Mouse (Mus musculus) liver, adult 2 months (tissue): ENCODE measurements around the gene Ccdc103. TPM values are rescaled to one million over a fixed set of nuclear protein-coding genes. Genes with fewer than 3 reads are reported as not detected.

Experiments
- DNase-seq: peaks from one replicate; pipeline ENCODE4 v3.0.0-alpha.2; 2011; ENCODE audit warnings: low read depth, low spot score; ENCODE audit errors: extremely low read depth
- H3K27ac ChIP-seq: fragments of 200-500 bp; replicated peaks from 2 replicates; pipeline ENCODE4 v1.5.1; 2012; ENCODE audit warnings: low read depth, mild to moderate bottlenecking, control low read depth, inconsistent platforms, low read length; ENCODE audit not compliant: insufficient read depth
- H3K27me3 ChIP-seq: fragments of 200-500 bp; 2 replicates; pipeline ENCODE4 v1.6.1; 2012; ENCODE audit warnings: mild to moderate bottlenecking, moderate library complexity, low read length, inconsistent platforms; ENCODE audit not compliant: control insufficient read depth, insufficient read depth
- H3K36me3 ChIP-seq: fragments of 200-500 bp; 2 replicates; pipeline ENCODE4 v1.6.1; 2012; ENCODE audit warnings: low read length, inconsistent platforms; ENCODE audit not compliant: control insufficient read depth, insufficient read depth
- H3K4me1 ChIP-seq: fragments of 200-500 bp; 2 replicates; pipeline ENCODE4 v1.6.1; 2011; ENCODE audit warnings: low read length; ENCODE audit not compliant: control insufficient read depth, insufficient read depth
- H3K4me3 ChIP-seq: fragments of 200-500 bp; 2 replicates; pipeline ENCODE4 v1.5.1; 2011; ENCODE audit warnings: low read depth, mild to moderate bottlenecking, control low read depth, low read length, moderate library complexity; ENCODE audit not compliant: insufficient read depth
- H3K79me2 ChIP-seq: fragments of 200-500 bp; 2 replicates; pipeline ENCODE4 v1.6.1; 2012; ENCODE audit warnings: inconsistent platforms, mild to moderate bottlenecking, low read length, moderate library complexity; ENCODE audit not compliant: control insufficient read depth, insufficient read depth
- H3K9ac ChIP-seq: fragments of 200-500 bp; 2 replicates; pipeline ENCODE4 v1.6.1; 2012; ENCODE audit warnings: low read depth, mild to moderate bottlenecking, control low read depth, inconsistent platforms, low read length
- CTCF ChIP-seq: fragments of 200-500 bp; IDR thresholded peaks from 2 replicates; pipeline ENCODE4 v1.5.1; 2011; ENCODE audit warnings: low read depth, low read length, control low read depth
- POLR2A ChIP-seq: fragments of 200-500 bp; IDR thresholded peaks from 2 replicates; pipeline ENCODE4 v1.6.1; 2011; ENCODE audit warnings: low read length, control low read depth; ENCODE audit not compliant: insufficient read depth; ENCODE audit errors: extremely low read depth
- WGBS: fragments of 180-500 bp; shearing (Covaris S2); methylation state at CpG from one replicate; pipeline ENCODE4 v1.1.7; 2018; 5-methylcytosine and 5-hydroxymethylcytosine counted together
- polyA plus RNA-seq: library from polyadenylated mRNA; depleted of rRNA; stranded (reverse); fragments of >200 nt; gene quantifications from 2 replicates; pipeline ENCODE4 v1.2.3, GENCODE M21; 2012
- total RNA-seq: library from RNA; depleted of rRNA; stranded (reverse); fragments of >200 nt; gene quantifications from 2 replicates; pipeline ENCODE4 v1.2.3, GENCODE M21; 2014

Ccdc103 gene
- total and polyA plus RNA-seq, 2 experiments = 0.06 to 0.09 TPM

DNA sequence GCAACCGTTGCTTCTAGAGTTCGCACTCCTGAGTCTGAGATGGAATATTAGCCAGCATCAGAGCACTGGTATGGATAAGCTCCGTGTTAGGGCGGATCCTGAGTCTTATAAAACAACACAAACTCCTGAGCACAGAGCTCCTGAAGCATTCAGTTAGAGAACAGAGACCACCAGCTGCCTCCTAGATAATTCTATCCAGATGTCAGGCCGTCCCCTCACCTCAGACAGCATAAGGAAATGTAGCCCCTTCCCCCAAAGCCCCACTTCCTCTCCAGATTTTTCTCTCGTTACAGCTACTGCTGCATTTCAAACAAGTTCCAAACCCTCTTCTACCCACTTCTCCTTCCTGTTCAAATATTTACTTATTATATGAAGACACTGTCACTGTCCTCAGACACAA is 25.1 kb upstream of the Ccdc103 start:
- TF ChIP-seq POLR2A (no peak), CTCF (no peak)
- Histone ChIP-seq H3K79me2 (no peaks in the 10 kb centered on the region), H3K36me3 (peaks cover 27% of the 10 kb centered on the region; the same call in 1 of the 2 replicates), H3K27me3 (no peaks in the 10 kb centered on the region), H3K4me3 (no peak overlapping the region), H3K27ac (no peak overlapping the region), H3K9ac (no peak overlapping the region), H3K4me1 (no peaks in the 10 kb centered on the region)
- WGBS = 92% methylated on average over 6 of the region's 6 CpGs
- DNase-seq = no peak

DNA sequence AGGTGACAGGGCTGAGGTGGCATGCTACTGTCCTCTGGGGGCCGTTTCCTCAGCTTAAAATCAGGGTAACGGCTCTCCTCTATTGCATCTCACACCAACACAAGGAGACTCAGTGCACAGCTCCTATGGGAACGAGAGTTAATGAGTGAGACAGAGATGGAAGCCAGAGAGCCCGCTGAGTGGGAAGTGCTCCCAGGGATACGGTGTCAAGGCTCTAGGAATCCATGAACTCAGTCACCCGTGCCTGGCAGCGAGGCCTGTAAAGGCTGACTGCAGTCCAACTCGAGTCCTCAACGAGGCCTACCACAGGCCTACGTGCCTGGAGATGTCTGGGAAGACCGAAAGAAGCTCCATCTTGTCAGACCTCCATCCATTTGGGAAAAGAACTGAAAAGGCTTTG is 22.1 kb upstream of the Ccdc103 start:
- TF ChIP-seq POLR2A (no peak), CTCF (no peak)
- Histone ChIP-seq H3K4me1 (no peaks in the 10 kb centered on the region), H3K36me3 (peaks cover 33% of the 10 kb centered on the region), H3K4me3 (no peak overlapping the region), H3K79me2 (no peaks in the 10 kb centered on the region), H3K9ac (no peak overlapping the region), H3K27ac (no peak overlapping the region), H3K27me3 (no peaks in the 10 kb centered on the region)
- DNase-seq = peak; percentile 6
- WGBS = 95% methylated on average over 11 of the region's 11 CpGs

DNA sequence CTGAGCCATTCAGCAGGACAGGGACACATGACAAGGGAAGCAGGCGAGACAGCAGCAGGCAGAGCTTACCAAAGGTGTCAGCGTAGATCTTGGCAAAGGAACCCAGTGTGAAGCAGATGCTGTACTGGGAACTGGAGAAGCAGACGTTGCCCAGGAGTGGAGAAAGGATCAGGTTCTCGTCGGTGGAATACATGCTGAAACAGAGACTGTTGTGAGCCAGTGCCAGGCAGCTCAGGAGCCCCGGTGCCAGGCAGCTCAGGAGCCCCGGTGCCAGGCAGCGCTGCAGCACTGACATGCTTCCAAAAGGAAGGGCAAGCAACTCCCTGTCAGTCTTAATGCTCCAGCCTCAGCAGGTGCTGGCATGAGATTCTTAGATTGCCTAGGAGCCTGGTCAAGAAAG is 21.1 kb upstream of the Ccdc103 start:
- Histone ChIP-seq H3K27ac (no peak overlapping the region), H3K79me2 (no peaks in the 10 kb centered on the region), H3K27me3 (no peaks in the 10 kb centered on the region), H3K4me3 (no peak overlapping the region), H3K36me3 (peaks cover 28% of the 10 kb centered on the region), H3K4me1 (no peaks in the 10 kb centered on the region), H3K9ac (no peak overlapping the region)
- TF ChIP-seq CTCF = no peak
- TF ChIP-seq POLR2A = no peak
- no peak for DNase-seq
- WGBS = 95% methylated on average over 8 of the region's 8 CpGs

DNA sequence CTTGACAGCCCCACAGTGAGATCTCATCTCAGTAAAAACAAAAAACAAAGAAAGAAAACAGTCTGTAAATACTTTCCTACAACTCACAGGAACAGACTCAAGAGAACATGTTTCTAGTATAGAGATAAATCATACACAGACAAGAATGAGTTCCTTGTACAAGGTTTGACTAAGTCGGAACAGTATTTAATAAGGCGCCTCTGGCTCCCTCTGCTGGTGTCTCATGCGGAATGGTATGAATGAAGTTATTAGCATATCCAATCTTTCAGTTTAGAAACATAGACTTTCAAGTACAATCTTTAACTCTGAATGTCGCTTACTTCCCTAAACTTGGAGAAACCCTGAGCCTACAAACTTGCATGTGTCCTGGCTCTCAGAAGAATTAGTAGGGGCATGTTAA is 16.7 kb upstream of the Ccdc103 start:
- Histone ChIP-seq H3K36me3 (peaks cover 35% of the 10 kb centered on the region), H3K9ac (no peak overlapping the region), H3K79me2 (no peaks in the 10 kb centered on the region), H3K27ac (no peak overlapping the region), H3K4me1 (no peaks in the 10 kb centered on the region), H3K4me3 (no peak overlapping the region), H3K27me3 (no peaks in the 10 kb centered on the region)
- no peak for TF ChIP-seq POLR2A
- peak; percentile 39; the same call in 1 of the 2 replicates for TF ChIP-seq CTCF
- peak; percentile 39 for DNase-seq
- 53% methylated on average over 4 of the region's 4 CpGs for WGBS

DNA sequence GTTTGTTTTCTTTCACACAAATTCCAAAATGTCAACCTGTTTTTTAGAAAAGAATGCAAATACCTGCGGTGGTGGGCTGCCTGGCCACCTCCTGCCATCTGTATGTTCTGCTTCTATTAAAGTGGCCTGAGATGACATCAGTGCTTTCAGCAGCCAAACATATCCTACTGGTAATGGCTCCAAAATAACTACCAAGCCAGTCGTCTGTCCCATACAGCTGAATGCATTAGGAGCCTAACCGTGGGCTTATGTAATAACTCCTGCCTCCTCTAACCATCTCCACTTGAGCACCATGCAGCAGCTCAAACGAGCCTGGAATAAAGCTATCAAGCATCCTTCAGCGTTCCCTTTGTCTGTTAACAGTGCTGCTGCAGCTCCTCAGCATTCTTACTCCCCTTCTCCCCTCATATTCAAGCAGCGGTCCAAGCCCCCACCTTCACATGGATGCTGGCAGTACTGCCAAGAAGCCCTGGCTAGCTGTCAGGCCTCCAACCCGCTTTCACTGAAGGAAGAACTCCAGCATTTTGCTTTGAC is 6.1 kb upstream of the Ccdc103 start:
- 89% methylated on average over 7 of the region's 7 CpGs for WGBS
- no peak overlapping the region for H3K9ac ChIP-seq
- H3K27ac ChIP-seq = no peak overlapping the region
- no peak for DNase-seq
- H3K27me3 ChIP-seq = no peaks in the 10 kb centered on the region
- no peaks in the 10 kb centered on the region; the same call in 1 of the 2 replicates for H3K79me2 ChIP-seq
- H3K4me3 ChIP-seq = no peak overlapping the region
- H3K36me3 ChIP-seq = peaks cover 19% of the 10 kb centered on the region
- H3K4me1 ChIP-seq = 0 out of 2 replicates have a peak, but pooled peaks cover under 1% of the 10 kb centered on the region
- no peak for TF ChIP-seq POLR2A
- TF ChIP-seq CTCF = no peak

DNA sequence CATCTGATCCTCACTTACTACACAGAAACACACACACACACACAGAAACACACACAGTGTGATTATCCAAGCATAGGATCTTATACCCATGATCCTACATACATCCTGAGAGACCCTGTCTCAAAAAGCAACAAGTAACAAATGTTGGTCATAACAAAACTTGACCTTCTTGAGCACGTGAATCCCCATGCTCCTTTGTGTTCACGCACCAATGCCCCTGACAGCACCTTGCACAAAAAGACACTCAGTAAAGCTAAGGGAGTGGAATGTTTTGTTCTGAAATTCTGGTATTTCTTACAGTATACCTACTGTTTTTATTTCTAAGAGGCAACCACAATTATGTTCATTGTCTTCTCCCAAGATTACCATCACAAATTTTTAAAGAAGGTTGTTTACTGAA is 1.4 kb upstream of the Ccdc103 start:
- Histone ChIP-seq H3K4me3 (no peak overlapping the region), H3K9ac (no peak overlapping the region), H3K27ac (no peak overlapping the region), H3K36me3 (peaks cover 6% of the 10 kb centered on the region; the same call in 1 of the 2 replicates), H3K4me1 (peaks cover 6% of the 10 kb centered on the region; the same call in 1 of the 2 replicates), H3K27me3 (no peaks in the 10 kb centered on the region), H3K79me2 (peaks cover 7% of the 10 kb centered on the region; the same call in 1 of the 2 replicates)
- DNase-seq = no peak
- WGBS = 85% methylated on average over 2 of the region's 2 CpGs
- no peak for TF ChIP-seq POLR2A
- TF ChIP-seq CTCF = no peak
